Mouse (Mus musculus): ENCODE results near the gene Msto1. TPM values are rescaled to one million over a fixed set of nuclear protein-coding genes. Genes with fewer than 3 reads are reported as not detected.
"Not testable (repeated sequence)": the region's sequence is repeated elsewhere in the genome, so short reads cannot be mapped to it uniquely, and the experiment has no call there.

Gene Msto1
- total and polyA plus RNA-seq, 3 experiments, result 82.6 to 101 TPM; not detected in 1

GRCm38 (mm10) chr3:88905209-88905608, 8.6 kb downstream of the Msto1 start:
- Histone ChIP-seq H3K4me3 (ENCODE audit: control insufficient read depth in 1 of 2, insufficient read depth in 1 of 2, low read depth in 2 of 2, low read length in 2 of 2) (no peak overlapping the region), H3K27me3 (ENCODE audit: control insufficient read depth in 1 of 2, insufficient read depth in 2 of 2, low read length in 2 of 2) (no peaks in the 10 kb centered on the region), H3K9me3 (replicated peaks; ENCODE audit: insufficient read depth, low read length) (no peaks in the 10 kb centered on the region), H3K36me3 (ENCODE audit: control insufficient read depth in 1 of 2, insufficient read depth in 2 of 2, low read length in 2 of 2) (peaks cover 0 to 25% of the 10 kb centered on the region in 2 experiments; a peak in 2 of 4 replicates), H3K79me2 (ENCODE audit: control insufficient read depth, insufficient read depth, low read length, poor library complexity) (no peaks in the 10 kb centered on the region), H3K4me1 (ENCODE audit: control insufficient read depth in 1 of 2, insufficient read depth in 2 of 2, low read length in 2 of 2) (no peaks in the 10 kb centered on the region), H3K27ac (ENCODE audit: control insufficient read depth, low read depth, low read length) (no peak overlapping the region), H3K9ac (ENCODE audit: control insufficient read depth, low read depth, low read length, poor library complexity, severe bottlenecking) (no peak overlapping the region)
- peak; percentile 6 for DNase-seq (ENCODE audit: low read depth, low spot score)
- no peak for TF ChIP-seq E2F4 (IDR thresholded peaks at IDR 0.05; ENCODE audit: borderline replicate concordance, low read depth, low read length)
- peak in 1 of 2 experiments; percentile 20; a peak in 1 of 4 replicates for TF ChIP-seq POLR2A (IDR thresholded peaks at IDR 0.05; ENCODE audit: control insufficient read depth in 1 of 2, insufficient read depth in 1 of 2, low read depth in 1 of 2, low read length in 2 of 2, poor library complexity in 1 of 2)

DNA sequence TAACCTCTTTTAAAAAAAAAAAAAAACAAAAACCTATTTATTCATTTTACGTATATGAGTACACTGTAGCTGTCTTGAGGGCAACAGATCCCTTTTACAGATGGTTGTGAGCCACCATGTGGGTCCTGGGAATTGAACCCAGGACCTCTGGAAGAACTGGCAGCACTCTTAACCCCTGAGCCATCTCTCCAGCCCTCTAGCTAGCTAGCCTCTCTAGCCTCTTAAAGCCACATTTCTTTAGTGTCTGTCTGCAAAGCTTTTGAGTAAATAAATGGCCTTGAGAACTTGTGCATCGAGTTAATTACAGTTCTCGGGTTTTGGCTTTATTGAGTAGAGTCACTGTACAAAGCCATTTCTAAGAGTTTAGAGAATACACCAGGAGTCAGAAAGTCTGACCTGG, 9.0 kb downstream of the Msto1 start:
- Histone ChIP-seq H3K9me3 (replicated peaks; ENCODE audit: insufficient read depth, low read length) (no peaks in the 10 kb centered on the region), H3K4me1 (ENCODE audit: control insufficient read depth in 1 of 2, insufficient read depth in 2 of 2, low read length in 2 of 2) (no peaks in the 10 kb centered on the region), H3K79me2 (ENCODE audit: control insufficient read depth, insufficient read depth, low read length, poor library complexity) (no peaks in the 10 kb centered on the region), H3K4me3 (ENCODE audit: control insufficient read depth in 1 of 2, insufficient read depth in 1 of 2, low read depth in 2 of 2, low read length in 2 of 2) (no peak overlapping the region), H3K36me3 (ENCODE audit: control insufficient read depth in 1 of 2, insufficient read depth in 2 of 2, low read length in 2 of 2) (peaks cover 0 to 25% of the 10 kb centered on the region in 2 experiments; a peak in 2 of 4 replicates), H3K27me3 (ENCODE audit: control insufficient read depth in 1 of 2, insufficient read depth in 2 of 2, low read length in 2 of 2) (no peaks in the 10 kb centered on the region), H3K9ac (ENCODE audit: control insufficient read depth, low read depth, low read length, poor library complexity, severe bottlenecking) (no peak overlapping the region), H3K27ac (ENCODE audit: control insufficient read depth, low read depth, low read length) (no peak overlapping the region)
- DNase-seq (ENCODE audit: low read depth, low spot score), result peak; percentile 14
- TF ChIP-seq POLR2A (IDR thresholded peaks at IDR 0.05; ENCODE audit: control insufficient read depth in 1 of 2, insufficient read depth in 1 of 2, low read depth in 1 of 2, low read length in 2 of 2, poor library complexity in 1 of 2), result peak in 1 of 2 experiments; percentile 34; a peak in 1 of 4 replicates
- no peak for TF ChIP-seq BHLHE40 (IDR thresholded peaks at IDR 0.05; ENCODE audit: borderline replicate concordance, low read depth, low read length)
- TF ChIP-seq NELFE (IDR thresholded peaks at IDR 0.05; ENCODE audit: low read depth, low read length), result no peak
- TF ChIP-seq MAX (IDR thresholded peaks at IDR 0.05; ENCODE audit: low read length), result no peak
- no peak for TF ChIP-seq ZKSCAN1 (IDR thresholded peaks at IDR 0.05; ENCODE audit: low read depth, low read length)
- peak; percentile 84 for TF ChIP-seq TBP (IDR thresholded peaks at IDR 0.05; ENCODE audit: low read depth, low read length)
- no peak for TF ChIP-seq JUND (IDR thresholded peaks at IDR 0.05; ENCODE audit: low read depth, low read length)
- no peak for TF ChIP-seq ZC3H11A (IDR thresholded peaks at IDR 0.05; ENCODE audit: low read depth, low read length)

- DNase-seq (ENCODE audit: low read depth, low spot score); H3K4me3 ChIP-seq (ENCODE audit: control insufficient read depth in 1 of 2, insufficient read depth in 1 of 2, low read depth in 2 of 2, low read length in 2 of 2); H3K27me3 ChIP-seq (ENCODE audit: control insufficient read depth in 1 of 2, insufficient read depth in 2 of 2, low read length in 2 of 2); H3K4me1 ChIP-seq (ENCODE audit: control insufficient read depth in 1 of 2, insufficient read depth in 2 of 2, low read length in 2 of 2); H3K9me3 ChIP-seq (replicated peaks; ENCODE audit: insufficient read depth, low read length); H3K9ac ChIP-seq (ENCODE audit: control insufficient read depth, low read depth, low read length, poor library complexity, severe bottlenecking); H3K79me2 ChIP-seq (ENCODE audit: control insufficient read depth, insufficient read depth, low read length, poor library complexity); H3K27ac ChIP-seq (ENCODE audit: control insufficient read depth, low read depth, low read length): not testable (repeated sequence)
- H3K36me3 ChIP-seq (ENCODE audit: control insufficient read depth in 1 of 2, insufficient read depth in 2 of 2, low read length in 2 of 2), result peaks cover 0 to 17% of the 10 kb centered on the region in 2 experiments; a peak in 2 of 4 replicates
These were observed 20.8 kb downstream of the Msto1 start for GRCm38 (mm10) chr3:88893011-88893410.

- not testable (repeated sequence) for H3K79me2 ChIP-seq (ENCODE audit: control insufficient read depth, insufficient read depth, low read length, poor library complexity); H3K27ac ChIP-seq (ENCODE audit: control insufficient read depth, low read depth, low read length); H3K9me3 ChIP-seq (replicated peaks; ENCODE audit: insufficient read depth, low read length); H3K4me3 ChIP-seq (ENCODE audit: control insufficient read depth in 1 of 2, insufficient read depth in 1 of 2, low read depth in 2 of 2, low read length in 2 of 2); DNase-seq (ENCODE audit: low read depth, low spot score); H3K36me3 ChIP-seq (ENCODE audit: control insufficient read depth in 1 of 2, insufficient read depth in 2 of 2, low read length in 2 of 2); H3K27me3 ChIP-seq (ENCODE audit: control insufficient read depth in 1 of 2, insufficient read depth in 2 of 2, low read length in 2 of 2); H3K4me1 ChIP-seq (ENCODE audit: control insufficient read depth in 1 of 2, insufficient read depth in 2 of 2, low read length in 2 of 2); H3K9ac ChIP-seq (ENCODE audit: control insufficient read depth, low read depth, low read length, poor library complexity, severe bottlenecking)
These were observed 31.3 kb downstream of the Msto1 start for GRCm38 (mm10) chr3:88882536-88882935.

- H3K27ac ChIP-seq (ENCODE audit: control insufficient read depth, low read depth, low read length); H3K36me3 ChIP-seq (ENCODE audit: control insufficient read depth in 1 of 2, insufficient read depth in 2 of 2, low read length in 2 of 2); H3K79me2 ChIP-seq (ENCODE audit: control insufficient read depth, insufficient read depth, low read length, poor library complexity); H3K4me1 ChIP-seq (ENCODE audit: control insufficient read depth in 1 of 2, insufficient read depth in 2 of 2, low read length in 2 of 2); H3K9ac ChIP-seq (ENCODE audit: control insufficient read depth, low read depth, low read length, poor library complexity, severe bottlenecking); DNase-seq (ENCODE audit: low read depth, low spot score); H3K27me3 ChIP-seq (ENCODE audit: control insufficient read depth in 1 of 2, insufficient read depth in 2 of 2, low read length in 2 of 2); H3K4me3 ChIP-seq (ENCODE audit: control insufficient read depth in 1 of 2, insufficient read depth in 1 of 2, low read depth in 2 of 2, low read length in 2 of 2); H3K9me3 ChIP-seq (replicated peaks; ENCODE audit: insufficient read depth, low read length): not testable (repeated sequence)
These were observed 45.4 kb downstream of the Msto1 start for GRCm38 (mm10) chr3:88868449-88868848.

DNA sequence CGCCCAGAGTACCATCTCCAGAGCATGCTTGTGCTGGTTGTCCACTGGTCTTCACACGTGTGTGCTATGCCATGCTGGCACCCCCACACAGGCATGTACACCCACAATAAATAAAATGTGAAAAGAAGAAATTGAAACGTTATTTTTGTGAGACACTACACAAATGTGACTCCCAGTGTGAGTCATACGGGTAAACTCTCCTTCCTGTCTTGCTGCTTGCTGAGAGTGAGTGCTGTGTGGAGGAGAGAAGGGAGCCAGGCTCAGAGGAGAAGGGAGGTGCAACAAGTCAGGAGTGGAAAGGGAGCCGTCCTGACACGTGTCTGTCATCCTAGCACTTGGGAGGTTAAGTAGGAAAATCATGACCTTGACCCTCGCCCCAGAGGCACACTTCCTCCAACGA, 46.6 kb downstream of the Msto1 start:
- not testable (repeated sequence) for H3K9me3 ChIP-seq (replicated peaks; ENCODE audit: insufficient read depth, low read length); DNase-seq (ENCODE audit: low read depth, low spot score); H3K4me1 ChIP-seq (ENCODE audit: control insufficient read depth in 1 of 2, insufficient read depth in 2 of 2, low read length in 2 of 2); H3K27me3 ChIP-seq (ENCODE audit: control insufficient read depth in 1 of 2, insufficient read depth in 2 of 2, low read length in 2 of 2); H3K27ac ChIP-seq (ENCODE audit: control insufficient read depth, low read depth, low read length); H3K79me2 ChIP-seq (ENCODE audit: control insufficient read depth, insufficient read depth, low read length, poor library complexity); H3K4me3 ChIP-seq (ENCODE audit: control insufficient read depth in 1 of 2, insufficient read depth in 1 of 2, low read depth in 2 of 2, low read length in 2 of 2); H3K9ac ChIP-seq (ENCODE audit: control insufficient read depth, low read depth, low read length, poor library complexity, severe bottlenecking); H3K36me3 ChIP-seq (ENCODE audit: control insufficient read depth in 1 of 2, insufficient read depth in 2 of 2, low read length in 2 of 2)
